Mouse (Mus musculus) ovary, postnatal 10 days (tissue): ENCODE results near the gene Arhgef1.
A peak's percentile ranks its signal among the peaks of the same experiment; 100 is the strongest.

Source experiments
- DNase-seq: peaks from one replicate; pipeline ENCODE4 v3.0.0; 2022; ENCODE audit warnings: low spot score

Arhgef1 gene

GRCm38 (mm10) chr7:24944257-24944950 lies 41.7 kb downstream of the Arhgef1 start, which contains the start of gene Gm4881:
Gm4881 (minus strand) TSS chr7:24944494.
- no peak for DNase-seq

- DNase-seq, result no peak
These were observed 44.8 kb downstream of the Arhgef1 start for GRCm38 (mm10) chr7:24947316-24948048.

GRCm38 (mm10) chr7:24948774-24949173 lies 46.1 kb downstream of the Arhgef1 start:
- no peak for DNase-seq

GRCm38 (mm10) chr7:24949958-24950623 lies 47.4 kb downstream of the Arhgef1 start:
- peak; percentile 54 for DNase-seq

GRCm38 (mm10) chr7:24953966-24954365 lies 51.3 kb downstream of the Arhgef1 start:
- no peak for DNase-seq

GRCm38 (mm10) chr7:24954450-24954849 lies 51.7 kb downstream of the Arhgef1 start:
- no peak for DNase-seq

GRCm38 (mm10) chr7:24955226-24955625 lies 52.5 kb downstream of the Arhgef1 start:
- no peak for DNase-seq

GRCm38 (mm10) chr7:24964288-24964687 lies 61.6 kb downstream of the Arhgef1 start:
- no peak for DNase-seq

GRCm38 (mm10) chr7:24964897-24965535 lies 62.3 kb downstream of the Arhgef1 start:
- peak; percentile 44 for DNase-seq

- no peak for DNase-seq
These were observed 65.3 kb downstream of the Arhgef1 start for GRCm38 (mm10) chr7:24967966-24968365.

- DNase-seq, result no peak
These were observed 65.8 kb downstream of the Arhgef1 start for GRCm38 (mm10) chr7:24968463-24968862.

GRCm38 (mm10) chr7:24969805-24970204 lies 67.1 kb downstream of the Arhgef1 start:
- no peak for DNase-seq

GRCm38 (mm10) chr7:24970341-24970740 lies 67.6 kb downstream of the Arhgef1 start:
- no peak for DNase-seq

- DNase-seq, result no peak
These were observed 68.7 kb downstream of the Arhgef1 start for GRCm38 (mm10) chr7:24971261-24971971.

GRCm38 (mm10) chr7:24971972-24972893 lies 69.5 kb downstream of the Arhgef1 start, which contains the start of gene Rabac1:
Rabac1 (minus strand) TSS chr7:24972754.
- peak; percentile 69 for DNase-seq

- DNase-seq, result no peak
These were observed 70.5 kb downstream of the Arhgef1 start for GRCm38 (mm10) chr7:24973208-24973607.

- DNase-seq, result no peak
These were observed 71.2 kb downstream of the Arhgef1 start for GRCm38 (mm10) chr7:24973902-24974301.

GRCm38 (mm10) chr7:24974893-24975595 lies 72.3 kb downstream of the Arhgef1 start:
- no peak for DNase-seq
